Comparison of ENCODE assay signal across 14 mouse cellular contexts in the genomic region with DNA sequence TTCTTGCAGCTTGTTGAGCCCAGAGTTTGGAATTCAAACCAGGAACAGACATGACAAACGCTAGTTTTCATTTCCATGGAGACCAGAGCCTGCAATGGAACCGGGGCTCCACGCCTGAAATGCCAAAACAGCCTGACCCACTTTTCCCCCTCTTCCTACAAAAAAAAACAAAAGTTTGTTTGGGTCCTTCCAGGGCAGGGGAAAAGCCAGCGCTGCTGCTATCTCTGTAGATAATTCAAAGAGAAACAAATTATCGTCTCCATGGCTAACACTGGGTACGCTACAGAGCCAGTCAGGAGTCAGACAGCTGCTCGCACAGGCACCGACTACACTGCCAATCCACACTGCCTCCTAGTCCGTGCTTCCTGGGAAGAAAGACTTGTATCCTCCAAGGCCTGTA.
A peak's percentile ranks its signal among the peaks of the same experiment; 100 is the strongest.
DNase-seq lines count a peak whose midpoint lies in the region; ATAC-seq and TF ChIP-seq lines count a peak whose summit lies in the region.
"Had no signal": no experiment of that assay in that cellular context is flagged by ENCODE, and none has a peak within 500 bp of the region (broad histone marks: within the 10 kb centered on the region; RNA-seq: fewer than 3 reads in every experiment).

No protein-coding gene starts in this region.

- H3K27me3 ChIP-seq in cerebellum, adult 2 months (ENCODE audit: control insufficient read depth, insufficient read depth, low read length) = no peaks in the 10 kb centered on the region
- no peaks in the 10 kb centered on the region for H3K27me3 ChIP-seq in hindbrain, embryonic 14.5 days (ENCODE audit: control insufficient read depth, insufficient read depth, low read length)
- H3K27me3 ChIP-seq in hindbrain, embryonic 11.5 days (ENCODE audit: control insufficient read depth, insufficient read depth, low read length) = no peaks in the 10 kb centered on the region
- no peaks in the 10 kb centered on the region for H3K27me3 ChIP-seq in hindbrain, embryonic 16.5 days (replicated peaks; ENCODE audit: control insufficient read depth, insufficient read depth, low read length)

- ATAC-seq in hindbrain, embryonic 14.5 days (ENCODE audit: low FRiP score) = no peak
- ATAC-seq in hindbrain, embryonic 11.5 days (ENCODE audit: low FRiP score) = no peak
- peak; percentile 13; the same call in 1 of the 2 replicates for ATAC-seq in hindbrain, embryonic 16.5 days
- ATAC-seq: forebrain, embryonic 14.5 days had no signal

- H3K9me3 ChIP-seq in hindbrain, embryonic 14.5 days (ENCODE audit: control insufficient read depth, low read length) = no peaks in the 10 kb centered on the region
- no peaks in the 10 kb centered on the region for H3K9me3 ChIP-seq in hindbrain, embryonic 11.5 days (ENCODE audit: control insufficient read depth, low read length)
- H3K9me3 ChIP-seq in hindbrain, embryonic 16.5 days (ENCODE audit: control insufficient read depth, low read length) = no peaks in the 10 kb centered on the region

- no peak for TF ChIP-seq CTCF in cerebellum, adult 2 months (IDR thresholded peaks at IDR 0.05; ENCODE audit: borderline replicate concordance, insufficient read depth, low read depth, low read length)

- H3K4me2 ChIP-seq in hindbrain, embryonic 14.5 days (replicated peaks) = no peak overlapping the region; the same call in 1 of the 2 replicates
- no peak overlapping the region for H3K4me2 ChIP-seq in hindbrain, embryonic 11.5 days (replicated peaks; ENCODE audit: low read depth, low read length)
- H3K4me2 ChIP-seq in hindbrain, embryonic 16.5 days (ENCODE audit: low read length) = no peak overlapping the region
- H3K4me2 ChIP-seq: liver, embryonic 11.5 days had no signal

- peak overlapping the region; percentile 70 for H3K27ac ChIP-seq in cerebellum, adult 2 months (ENCODE audit: insufficient read depth, low read length)
- H3K27ac ChIP-seq in hindbrain, embryonic 14.5 days = peak overlapping the region; percentile 32; the same call in 1 of the 2 replicates
- no peak overlapping the region for H3K27ac ChIP-seq in hindbrain, embryonic 11.5 days (ENCODE audit: low read depth, low read length)
- peak overlapping the region; percentile 13; the same call in 1 of the 2 replicates for H3K27ac ChIP-seq in hindbrain, embryonic 16.5 days (ENCODE audit: low read depth, low read length)
- H3K27ac ChIP-seq: gastrocnemius, adult 2 months had no signal

- TF ChIP-seq POLR2A in cerebellum, adult 2 months (IDR thresholded peaks at IDR 0.05; ENCODE audit: borderline replicate concordance, insufficient read depth, low read length) = no peak

- H3K9ac ChIP-seq in hindbrain, embryonic 14.5 days = no peak overlapping the region
- no peak overlapping the region for H3K9ac ChIP-seq in hindbrain, embryonic 11.5 days (ENCODE audit: low read depth, low read length)
- no peak overlapping the region for H3K9ac ChIP-seq in hindbrain, embryonic 16.5 days (ENCODE audit: low read depth, low read length)

- H3K36me3 ChIP-seq in hindbrain, embryonic 14.5 days (replicated peaks; ENCODE audit: control insufficient read depth, insufficient read depth) = no peaks in the 10 kb centered on the region
- no peaks in the 10 kb centered on the region for H3K36me3 ChIP-seq in hindbrain, embryonic 11.5 days (ENCODE audit: control insufficient read depth, insufficient read depth, low read length)
- no peaks in the 10 kb centered on the region for H3K36me3 ChIP-seq in hindbrain, embryonic 16.5 days (ENCODE audit: control insufficient read depth, insufficient read depth, low read length)

- peaks cover 62% of the 10 kb centered on the region for H3K4me1 ChIP-seq in cerebellum, adult 2 months (ENCODE audit: control insufficient read depth, insufficient read depth, low read length)
- peaks cover 42% of the 10 kb centered on the region for H3K4me1 ChIP-seq in hindbrain, embryonic 14.5 days (replicated peaks; ENCODE audit: control insufficient read depth, insufficient read depth, low read length)
- H3K4me1 ChIP-seq in hindbrain, embryonic 11.5 days (replicated peaks; ENCODE audit: control insufficient read depth, insufficient read depth, low read length) = no peaks in the 10 kb centered on the region
- peaks cover 36% of the 10 kb centered on the region for H3K4me1 ChIP-seq in hindbrain, embryonic 16.5 days (ENCODE audit: control insufficient read depth, insufficient read depth, low read depth, low read length)

- H3K4me3 ChIP-seq in cerebellum, adult 2 months (replicated peaks; ENCODE audit: insufficient read depth, low read depth, low read length) = no peak overlapping the region
- no peak overlapping the region for H3K4me3 ChIP-seq in hindbrain, embryonic 14.5 days (replicated peaks; ENCODE audit: low read length)
- H3K4me3 ChIP-seq in hindbrain, embryonic 11.5 days (ENCODE audit: low read depth, low read length) = no peak overlapping the region
- H3K4me3 ChIP-seq in hindbrain, embryonic 16.5 days (ENCODE audit: low read length) = no peak overlapping the region
- H3K4me3 ChIP-seq: gastrocnemius, adult 2 months had no signal

- peak in 1 of 2 experiments; percentile 55 for DNase-seq in cerebellum, adult 2 months
- DNase-seq in cerebellum, adult 11 months = no peak
- no peak for DNase-seq in hindbrain, embryonic 14.5 days (ENCODE audit: low spot score)
- DNase-seq in hindbrain, embryonic 11.5 days (ENCODE audit: low spot score) = no peak
- DNase-seq in ovary, adult 18-20 months (ENCODE audit: low spot score) = peak; percentile 50
- no peak for DNase-seq in ovary, postnatal 10 days (ENCODE audit: low spot score)
- no peak for DNase-seq in embryo, embryonic 10.5 days (ENCODE audit: low spot score)
- DNase-seq: cerebellum, adult 11-12 months; gastrocnemius, adult 2 months; lung, adult 2 months; lung, postnatal 36 days had no signal

- WGBS in cerebellum, adult 2 months = 9% methylated on average over 9 of the region's 9 CpGs
- WGBS in hindbrain, embryonic 14.5 days = 58% methylated on average over 9 of the region's 9 CpGs
- 68% methylated on average over 9 of the region's 9 CpGs for WGBS in hindbrain, embryonic 11.5 days
- WGBS in hindbrain, embryonic 16.5 days = 59% methylated on average over 9 of the region's 9 CpGs
